Mouse (Mus musculus) E14TG2a.4 (cell line): ENCODE results near the gene Nme8.

Source experiments
- CTCF ChIP-seq: conservative IDR thresholded peaks from 2 replicates; pipeline ENCODE4 v1.5.1; 2014; ENCODE audit warnings: low read length
- NANOG ChIP-seq: IDR thresholded peaks from 2 replicates; pipeline ENCODE4 v1.6.1; 2014; ENCODE audit warnings: borderline replicate concordance, low read length, mixed read lengths

GRCm38 (mm10) chr13:19700733-19701442, 3.3 kb upstream of the Nme8 start:
- TF ChIP-seq CTCF (no peak), NANOG (no peak)
